Mouse (Mus musculus) bone marrow, adult 2 months (tissue): ENCODE data around the gene Pimreg.

Experiments
- CTCF ChIP-seq: fragments of 200-500 bp; IDR thresholded peaks from 2 replicates; pipeline ENCODE4 v1.5.1; 2011; ENCODE audit warnings: low read length, control low read depth; ENCODE audit not compliant: control insufficient read depth, insufficient read depth
- POLR2A ChIP-seq: fragments of 200-500 bp; IDR thresholded peaks from 2 replicates; pipeline ENCODE4 v1.6.1; 2011; ENCODE audit warnings: low read depth, mild to moderate bottlenecking, control low read depth, low read length, borderline replicate concordance; ENCODE audit not compliant: control insufficient read depth

DNA sequence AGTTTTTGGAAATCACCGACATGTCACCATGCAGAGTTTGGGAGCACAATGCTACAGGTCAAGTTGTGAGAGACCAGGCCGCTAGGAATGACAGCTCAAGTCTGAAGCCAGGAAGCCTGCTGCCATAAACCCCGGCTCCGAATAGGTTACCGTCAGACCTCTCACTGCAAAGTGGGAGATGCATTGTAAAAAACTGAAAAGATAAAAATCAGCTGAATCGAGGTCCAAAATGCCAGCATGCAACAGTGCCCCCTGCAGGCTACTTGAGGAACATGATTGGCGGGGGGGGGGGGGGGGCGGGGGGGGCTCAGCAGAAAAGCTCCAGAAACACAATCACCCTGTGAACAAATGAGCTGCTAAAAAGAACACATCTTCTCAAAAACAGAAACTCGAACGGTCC, 18.3 kb upstream of the Pimreg start:
- TF ChIP-seq CTCF (no peak), POLR2A (no peak)
